Mouse (Mus musculus) monocyte, adult 5-6 weeks (primary cell): ENCODE measurements around the gene Rwdd3. TPM values are rescaled to one million over a fixed set of nuclear protein-coding genes. Genes with fewer than 3 reads are reported as not detected.

Experiments used
- ATAC-seq: fragments of 153-309, 156-312 bp; replicated peaks from 2 replicates; pipeline ENCODE4 v1.8.0; 2017; ENCODE audit warnings: mild to moderate bottlenecking; ENCODE audit not compliant: low TSS enrichment, insufficient number of reproducible peaks, severe bottlenecking, poor library complexity, low FRiP score
- total RNA-seq: library from RNA; stranded (forward); fragments of 200-1000, 200-491, 200-594 nt; gene quantifications from 3 replicates; pipeline ENCODE4 v1.2.3, GENCODE M21; 2017

The Rwdd3 gene
- total RNA-seq, 1 experiment from 2014 or later, result 3.9 TPM

DNA sequence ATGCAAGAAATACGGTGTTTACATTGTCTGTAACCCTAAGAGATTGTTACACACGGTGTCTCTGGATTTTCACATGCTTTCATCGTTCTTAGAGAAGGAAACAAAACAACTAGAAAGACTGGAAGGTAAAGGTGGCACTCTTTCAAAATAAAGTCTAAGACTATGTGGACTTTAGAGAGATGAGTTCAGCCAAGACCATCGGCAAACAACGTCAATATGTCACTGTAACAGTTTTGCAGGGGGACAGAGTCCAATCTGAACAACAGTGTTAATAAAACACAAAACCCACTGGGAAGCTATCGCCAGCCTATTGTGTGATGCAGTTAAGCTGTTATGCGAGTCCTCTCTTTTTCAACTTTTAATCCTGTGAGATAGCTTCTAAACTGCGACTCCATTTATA is 2.9 kb downstream of the Rwdd3 start:
- ATAC-seq, result no peak

DNA sequence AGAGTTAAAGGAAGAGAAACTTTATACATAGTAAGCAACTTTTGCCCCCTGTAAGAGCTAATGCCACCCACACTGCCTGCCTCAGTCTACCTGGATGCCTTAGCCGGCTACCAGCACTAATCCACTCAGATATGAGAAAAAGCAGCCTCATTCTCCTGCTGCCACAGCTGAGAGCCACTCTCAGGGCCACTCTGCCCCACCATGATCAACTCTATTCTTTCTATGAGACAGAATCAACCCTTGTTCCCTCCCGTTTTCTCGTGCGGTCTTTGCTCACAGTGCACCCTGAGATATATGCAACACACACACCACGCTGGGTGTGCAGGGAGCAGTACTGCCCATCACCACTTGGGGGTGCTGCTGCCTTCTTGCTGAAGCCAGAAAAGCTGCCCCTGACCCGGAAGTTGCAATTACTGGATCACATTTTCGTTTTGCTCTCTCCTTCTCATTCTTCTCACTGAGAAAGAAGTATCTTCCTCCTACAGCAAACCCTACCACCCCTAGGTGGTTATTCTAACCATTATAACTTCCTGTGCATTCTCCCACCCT is 8.2 kb downstream of the Rwdd3 start:
- ATAC-seq, result peak; percentile 79

DNA sequence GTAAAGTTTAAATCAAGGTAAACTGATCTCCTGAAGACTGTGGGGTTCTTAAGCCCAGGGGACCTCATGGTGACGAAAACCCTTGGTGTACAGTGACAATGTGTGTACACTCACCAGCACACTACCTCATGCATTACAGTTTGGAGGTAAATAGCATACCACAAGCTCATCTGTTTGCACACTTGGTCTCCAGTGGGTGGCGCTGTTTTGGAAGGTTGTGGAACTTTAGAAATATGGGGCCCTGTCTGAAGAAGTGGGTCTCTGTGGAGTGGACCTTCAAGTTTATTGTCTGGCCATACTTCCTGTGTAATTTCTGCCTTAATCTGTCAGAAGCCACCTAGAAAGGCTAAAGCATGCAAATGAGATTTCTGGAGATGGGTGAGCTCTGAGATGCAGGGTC is 9.8 kb downstream of the Rwdd3 start:
- ATAC-seq, result no peak

DNA sequence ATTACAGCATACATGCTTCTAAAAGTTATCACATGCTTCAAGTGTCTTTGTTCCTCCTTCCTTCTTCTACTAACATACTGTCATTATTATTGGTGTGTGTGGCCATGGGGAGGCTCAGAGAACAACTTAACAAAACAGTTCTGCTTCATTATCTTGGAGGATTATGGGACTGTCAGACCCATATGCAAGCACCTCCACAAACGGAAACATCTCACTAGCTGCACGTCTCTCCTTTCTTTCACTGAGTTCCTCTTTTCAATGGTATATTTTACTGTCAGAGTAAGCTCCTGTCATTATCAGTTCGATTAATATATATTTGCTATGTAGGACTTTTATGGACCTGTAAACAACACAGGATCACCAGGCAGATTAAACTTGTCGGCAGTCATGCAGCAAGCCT is 11.1 kb downstream of the Rwdd3 start:
- ATAC-seq, result no peak

DNA sequence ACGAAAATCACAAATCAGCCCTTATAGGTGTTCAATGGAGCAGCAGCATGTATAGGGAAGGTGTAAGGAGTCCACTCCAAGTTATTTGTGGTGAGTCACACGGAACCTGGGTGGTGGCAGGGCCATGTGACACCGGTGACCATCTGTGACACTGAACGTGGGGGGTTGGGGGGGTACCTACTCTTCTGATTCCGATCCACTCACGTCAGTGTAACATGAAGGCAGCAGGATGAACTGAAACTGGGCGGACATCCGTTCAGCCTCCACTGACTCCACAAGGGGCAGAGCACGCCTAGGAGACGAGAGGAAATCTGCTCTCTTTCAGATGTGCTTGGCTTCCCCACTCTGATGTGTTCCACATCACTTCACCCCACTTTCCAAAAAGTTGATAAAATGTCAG is 11.9 kb downstream of the Rwdd3 start:
- ATAC-seq, result peak; percentile 34; the same call in 1 of the 2 replicates

DNA sequence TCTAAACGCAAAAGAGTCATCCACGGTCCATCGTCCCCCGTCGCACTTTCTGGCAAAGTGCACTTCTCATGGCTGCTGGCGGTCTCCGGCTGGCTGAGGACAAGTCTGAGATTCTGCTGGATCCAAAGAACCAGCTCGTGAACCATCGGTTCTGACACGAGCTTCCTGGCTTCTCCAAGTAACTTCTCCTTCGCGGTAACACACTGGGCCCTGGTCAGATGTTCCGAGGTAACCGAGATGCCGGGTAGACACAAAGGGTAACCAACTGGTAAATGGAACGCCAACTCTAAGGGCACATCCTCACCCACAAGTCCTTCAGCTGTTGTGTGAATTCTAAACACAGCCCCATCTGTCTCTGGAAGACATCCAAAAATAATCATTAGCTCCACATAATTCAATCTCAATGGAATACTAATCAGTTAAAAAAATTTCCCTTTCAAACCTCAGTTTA is 12.6 kb downstream of the Rwdd3 start:
- no peak for ATAC-seq

DNA sequence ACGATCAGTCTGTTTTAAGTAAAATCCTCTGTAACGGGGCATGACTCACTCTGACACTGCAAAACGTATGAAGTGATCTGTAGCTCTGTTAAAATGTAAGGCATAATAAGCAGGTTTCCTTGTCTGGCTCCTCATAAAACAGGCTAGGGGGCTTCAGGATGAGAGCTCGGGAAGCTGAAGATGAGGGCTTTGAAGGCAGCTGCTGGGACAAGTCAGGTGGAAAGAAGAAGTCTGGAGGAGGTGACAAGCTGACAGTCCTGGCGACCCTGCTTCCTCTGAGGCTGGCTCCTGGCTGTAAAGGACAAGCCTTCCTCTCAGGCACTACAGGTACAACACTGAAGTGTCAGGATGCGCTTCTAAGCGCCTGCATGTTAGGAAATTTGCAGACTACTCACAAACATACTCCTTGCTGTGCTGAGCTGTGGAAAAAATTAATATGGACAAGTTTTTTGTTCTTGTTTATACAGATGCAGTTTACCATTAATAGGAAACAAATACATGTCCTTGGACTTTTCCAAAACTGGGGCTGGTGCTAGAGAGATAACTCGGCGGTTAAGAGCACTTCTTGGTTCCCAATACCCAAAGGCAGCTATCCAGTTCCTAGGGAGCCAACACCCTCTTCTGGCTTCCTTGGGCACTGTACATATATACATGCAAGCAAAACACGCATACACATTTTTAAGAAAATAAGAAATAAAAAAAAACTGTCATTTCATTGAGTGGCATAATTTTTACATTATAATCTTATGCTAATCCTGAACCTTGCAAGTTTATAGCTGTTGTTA is 13.8 kb downstream of the Rwdd3 start:
- ATAC-seq, result no peak

DNA sequence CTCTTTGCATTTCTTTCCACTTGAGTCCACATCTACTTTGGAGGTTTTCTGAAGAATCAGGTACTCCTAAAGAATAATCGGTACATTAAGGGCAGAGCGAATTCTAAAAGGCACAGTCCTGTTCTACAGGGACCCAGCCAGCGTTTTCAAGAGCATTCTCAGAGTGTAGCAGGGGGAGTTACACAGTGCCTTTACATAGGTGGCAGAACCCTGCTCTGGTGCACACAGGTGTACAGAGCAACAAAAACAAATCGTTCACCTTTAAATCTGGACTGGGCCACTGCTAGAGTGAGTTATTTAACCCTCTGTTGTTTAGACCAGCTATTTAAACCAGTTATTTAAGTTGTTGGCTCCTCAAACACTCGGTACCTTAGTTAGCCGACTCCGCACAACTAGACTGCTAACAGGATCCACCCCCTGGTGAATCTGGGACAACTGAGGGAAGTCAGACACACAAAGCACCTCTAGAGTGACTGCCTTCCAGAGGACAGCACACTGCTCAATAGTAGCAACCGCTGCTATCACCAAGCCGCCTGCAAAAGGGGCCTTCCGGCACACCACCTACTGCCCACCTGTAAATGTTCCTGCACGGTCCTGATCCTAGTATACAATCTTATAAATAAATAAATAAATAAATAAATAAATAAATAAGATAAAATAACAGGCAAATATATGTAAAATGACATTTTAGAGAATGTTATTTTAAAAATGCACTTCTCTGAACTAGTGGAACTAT is 14.9 kb downstream of the Rwdd3 start:
- no peak for ATAC-seq

DNA sequence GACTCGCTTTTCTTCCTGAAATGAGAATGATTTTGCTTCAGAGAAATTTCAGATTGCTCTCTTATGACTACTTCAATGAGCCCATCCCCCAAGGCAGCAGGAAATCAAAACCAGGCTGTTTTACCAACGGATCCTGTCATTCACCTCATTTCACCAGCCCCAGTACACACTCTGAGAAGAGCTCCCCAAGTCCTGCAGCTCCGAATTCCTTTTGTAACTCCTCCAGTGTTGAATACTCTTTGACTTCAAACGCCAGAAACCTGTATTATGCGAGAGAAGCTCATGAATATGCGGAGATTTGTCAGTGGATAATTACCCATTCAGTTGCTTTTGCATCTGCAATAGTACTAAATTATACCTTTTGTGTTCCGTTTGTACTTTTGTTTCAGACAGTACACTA is 15.5 kb downstream of the Rwdd3 start:
- ATAC-seq, result no peak

DNA sequence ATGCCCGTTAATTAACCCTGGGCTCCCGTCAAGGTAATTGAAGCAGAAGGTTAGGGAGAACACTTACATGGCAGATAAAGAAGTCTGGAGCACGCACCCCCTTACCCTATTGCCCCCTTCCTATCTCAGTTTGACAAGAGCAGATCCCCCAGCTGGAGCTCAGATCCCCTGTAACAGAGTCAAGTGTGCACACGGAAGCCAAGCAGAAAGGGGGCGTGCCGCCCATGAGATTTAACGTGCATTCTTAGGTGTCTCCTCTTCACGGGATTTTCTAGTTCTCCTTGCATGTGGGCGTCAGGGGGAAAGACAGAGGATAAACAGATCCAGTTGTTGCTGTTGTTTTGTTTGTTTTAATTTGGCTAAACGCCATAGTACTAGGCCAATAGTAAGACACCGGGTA is 37.6 kb downstream of the Rwdd3 start:
- ATAC-seq, result no peak

DNA sequence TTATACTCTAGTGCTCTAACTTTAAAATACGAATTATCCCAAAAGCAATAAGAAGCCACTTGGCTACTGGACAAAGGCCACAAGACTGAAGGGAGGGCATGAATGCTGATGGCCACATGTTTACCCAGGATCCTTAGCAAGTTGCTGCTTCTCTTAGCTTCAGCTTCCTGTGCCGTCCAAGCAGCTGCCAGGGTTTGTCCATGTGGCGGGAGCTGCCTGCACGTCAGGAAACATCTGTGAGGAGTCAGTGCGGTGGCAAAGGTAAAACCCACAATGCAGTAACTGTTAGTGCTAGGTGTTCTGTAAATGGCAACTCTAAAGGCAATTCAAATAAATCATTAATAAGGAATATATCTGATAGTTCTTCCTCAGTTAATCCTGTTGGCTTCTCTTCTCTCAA is 38.5 kb downstream of the Rwdd3 start:
- ATAC-seq, result no peak

DNA sequence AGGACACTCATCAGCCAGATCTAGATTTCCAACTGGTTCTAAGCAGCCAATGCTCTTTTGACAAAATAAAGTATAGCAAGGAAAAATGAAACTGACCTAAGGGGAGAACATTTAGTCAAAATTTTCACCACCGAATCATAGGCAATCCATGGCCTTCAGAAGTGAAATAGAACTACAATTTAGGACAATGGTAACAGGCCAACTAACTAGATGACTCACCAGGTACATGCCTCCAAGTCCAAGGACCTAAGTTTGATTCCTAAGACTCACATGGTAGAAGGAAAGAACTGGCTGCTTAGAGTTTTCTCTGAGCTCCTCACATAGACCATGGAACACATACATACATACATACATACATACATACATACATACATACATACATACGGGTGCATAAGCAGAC is 44.3 kb downstream of the Rwdd3 start:
- no peak for ATAC-seq

DNA sequence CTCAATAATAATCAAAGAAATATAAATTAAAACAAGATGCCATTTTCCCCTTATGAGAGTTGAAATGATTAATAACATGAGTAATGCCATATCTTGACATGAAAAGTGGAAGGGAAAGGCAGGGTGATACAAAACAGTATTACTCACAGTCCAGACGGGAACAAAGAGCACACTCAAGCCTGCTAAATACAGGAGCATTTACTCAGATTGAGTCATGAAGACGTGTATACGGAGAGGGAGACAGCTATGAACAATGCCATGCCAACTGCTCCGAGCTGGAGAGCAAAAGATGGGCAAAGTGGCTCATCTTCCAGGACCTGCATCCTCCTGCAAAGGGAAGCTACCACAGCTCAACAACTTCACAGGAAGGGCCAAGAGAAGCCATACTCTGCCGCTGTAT is 45.0 kb downstream of the Rwdd3 start:
- no peak for ATAC-seq

DNA sequence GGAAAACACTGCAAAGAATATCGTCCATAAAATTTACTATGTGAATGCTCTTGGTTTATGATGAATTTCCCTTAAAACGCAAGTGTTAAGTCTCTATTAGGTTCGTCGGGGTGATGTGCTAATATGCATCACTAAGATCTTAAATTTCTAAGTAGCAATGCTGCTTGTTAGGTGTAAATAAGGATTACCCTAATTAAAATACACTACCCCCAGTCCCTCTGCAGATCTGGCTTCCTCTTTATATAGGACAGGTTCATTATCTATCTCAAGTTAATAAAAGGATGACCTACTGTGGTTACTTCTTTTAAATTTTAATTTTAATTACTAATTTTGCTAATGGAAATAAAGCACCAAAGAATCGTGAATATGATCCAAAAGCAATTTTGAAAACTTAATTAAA is 50.4 kb downstream of the Rwdd3 start:
- no peak for ATAC-seq

DNA sequence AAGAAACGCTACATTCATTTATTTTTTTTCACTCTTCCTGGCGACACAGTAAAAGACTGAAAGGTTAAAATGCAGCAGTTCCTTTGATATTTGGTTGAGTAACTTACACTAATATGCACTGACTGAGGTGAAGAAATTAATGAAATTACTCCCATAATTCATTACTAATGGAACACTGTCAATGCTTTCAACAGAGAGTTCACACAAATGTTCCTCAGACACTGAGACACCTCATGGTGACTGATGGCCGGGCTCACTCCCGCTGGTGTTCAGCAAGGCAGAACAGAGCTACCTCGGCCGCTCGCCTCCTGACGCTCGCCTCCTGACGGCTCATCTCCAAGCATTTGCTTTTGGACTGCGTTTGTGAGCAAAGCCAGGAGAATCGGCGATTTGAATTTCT is 54.9 kb downstream of the Rwdd3 start:
- ATAC-seq, result no peak

DNA sequence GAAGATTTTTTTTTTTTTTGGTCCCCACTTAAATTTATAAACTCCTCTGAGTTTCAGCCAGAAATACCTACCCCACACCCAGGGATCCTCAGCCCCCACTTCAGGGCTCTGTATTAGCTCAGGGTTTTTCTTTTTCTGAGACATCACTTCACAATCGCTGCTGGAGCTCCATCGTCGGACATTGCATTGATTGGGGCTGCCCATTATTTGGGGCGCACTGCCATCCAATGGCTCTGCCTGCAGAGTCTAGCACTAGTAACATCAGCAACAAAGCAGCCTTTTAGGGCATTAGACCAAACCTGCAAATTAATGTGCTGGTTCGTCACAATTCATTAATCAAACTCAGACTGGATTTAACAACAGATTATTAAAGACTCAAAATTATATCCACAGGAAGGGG is 55.4 kb downstream of the Rwdd3 start:
- no peak for ATAC-seq

DNA sequence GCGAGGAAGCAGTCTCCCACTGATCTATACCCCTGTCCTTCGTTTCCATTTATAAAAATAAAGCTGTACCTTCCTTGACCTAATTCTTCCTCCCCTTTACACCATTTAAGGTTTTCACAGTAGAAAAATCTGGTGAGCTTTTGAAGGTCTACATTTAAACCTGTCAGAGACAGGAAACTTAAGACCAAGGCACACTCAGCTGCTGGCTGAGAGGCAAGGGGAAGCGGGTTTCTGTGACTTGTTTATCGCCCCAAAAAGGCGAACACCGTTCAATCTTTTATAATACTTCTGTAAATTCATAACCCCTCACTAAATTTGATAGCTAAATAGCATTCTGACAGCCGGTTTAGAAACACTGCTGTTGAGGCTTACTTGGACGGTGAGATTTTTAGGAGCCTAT is 60.4 kb downstream of the Rwdd3 start:
- no peak for ATAC-seq

DNA sequence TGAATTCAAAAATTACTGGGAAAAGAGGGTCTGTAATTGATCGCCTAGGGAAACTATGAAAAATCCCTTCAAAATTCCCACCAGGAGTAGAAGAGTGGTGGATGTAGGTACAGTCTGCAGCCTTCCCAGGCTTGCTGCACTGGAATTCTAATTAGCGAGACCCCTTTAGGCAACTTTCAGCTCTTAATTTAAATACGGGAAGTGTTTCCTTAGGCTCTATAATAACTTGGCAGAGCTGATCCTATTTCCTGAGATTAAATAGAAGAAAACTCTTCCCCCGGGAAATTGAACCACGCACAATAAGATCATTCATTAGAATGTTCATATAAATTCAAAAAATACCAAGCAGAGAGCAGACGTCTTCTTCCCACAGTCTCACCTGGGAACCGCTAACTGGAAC is 61.1 kb downstream of the Rwdd3 start:
- ATAC-seq, result no peak

DNA sequence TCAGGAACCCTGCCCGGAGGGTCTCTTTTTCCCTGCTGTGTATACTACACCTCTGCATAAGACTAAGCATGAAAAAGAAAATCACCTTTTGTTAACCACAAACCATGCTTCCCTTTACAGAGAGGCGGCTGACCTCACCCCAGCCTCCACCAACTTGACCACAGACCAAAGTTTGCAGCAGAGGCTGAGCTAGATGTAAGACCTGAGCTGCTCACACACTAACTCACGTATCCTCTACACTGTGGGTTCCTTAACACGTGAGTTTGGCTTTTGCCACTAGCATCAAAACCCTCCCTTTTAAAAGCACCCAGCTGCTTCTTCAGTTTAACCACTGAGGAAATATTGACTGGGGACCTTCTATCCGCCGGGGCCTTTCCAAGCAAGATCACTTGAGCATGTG is 64.0 kb downstream of the Rwdd3 start:
- ATAC-seq, result no peak

DNA sequence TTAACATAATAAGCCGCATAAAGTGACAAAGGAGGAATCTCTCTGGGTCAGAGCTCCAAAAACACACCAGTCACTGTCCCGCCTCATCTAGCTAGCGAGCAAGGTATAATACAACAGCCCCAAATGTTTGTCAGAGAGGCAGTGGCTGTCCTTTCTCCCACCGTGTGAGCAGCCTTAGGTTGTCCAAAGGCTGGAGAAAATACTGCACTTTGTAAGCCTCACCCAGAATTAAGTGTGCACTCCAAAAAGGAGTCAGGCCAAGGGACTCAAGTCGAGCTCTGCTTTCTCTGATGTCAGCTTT is 66.1 kb downstream of the Rwdd3 start:
- ATAC-seq, result no peak
